Mouse (Mus musculus) forebrain, embryonic 10.5 days (tissue): ENCODE data around the gene Bnc1. TPM values are rescaled to one million over a fixed set of nuclear protein-coding genes. Genes with fewer than 3 reads are reported as not detected.

Source experiments
- DNase-seq: peaks from one replicate; pipeline ENCODE4 v3.0.0-alpha.2; 2017; ENCODE audit warnings: low spot score; ENCODE audit errors: extremely low spot score
- H3K27ac ChIP-seq: fragments of 300-500 bp; sonication (generic); 2 replicates; pipeline ENCODE4 v1.5.1; 2016; ENCODE audit warnings: mild to moderate bottlenecking
- H3K27me3 ChIP-seq: fragments of 300-500 bp; sonication (generic); 2 replicates; pipeline ENCODE4 v1.6.1; 2016; ENCODE audit warnings: mild to moderate bottlenecking; ENCODE audit not compliant: poor library complexity, severe bottlenecking
- H3K36me3 ChIP-seq: fragments of 300-500 bp; sonication (generic); replicated peaks from 2 replicates; pipeline ENCODE4 v1.6.1; 2016; ENCODE audit warnings: mild to moderate bottlenecking, moderate library complexity
- H3K4me1 ChIP-seq: fragments of 300-500 bp; sonication (generic); 2 replicates; pipeline ENCODE4 v1.6.1; 2016
- H3K4me3 ChIP-seq: fragments of 300-500 bp; sonication (generic); 2 replicates; pipeline ENCODE4 v1.5.1; 2016; ENCODE audit warnings: mild to moderate bottlenecking, moderate library complexity
- H3K9me3 ChIP-seq: fragments of 300-500 bp; sonication (generic); 2 replicates; pipeline ENCODE4 v1.6.1; 2016; ENCODE audit warnings: mild to moderate bottlenecking, moderate library complexity
- WGBS: fragments of 180-500 bp; shearing (Covaris S2); methylation state at CpG from one replicate; pipeline ENCODE4 v1.1.7; 2016; 5-methylcytosine and 5-hydroxymethylcytosine counted together
- polyA plus RNA-seq: library from polyadenylated mRNA; unstranded; fragments of >200 nt; fragmentation: Nextera tagmentation; extraction: Ambion mirVana; gene quantifications from 2 replicates; pipeline ENCODE4 v1.2.1, GENCODE M21; 2016

Bnc1 gene
- polyA plus RNA-seq, 1 experiment from 2014 or later, result 0.76 TPM

- Histone ChIP-seq H3K27ac (no peak overlapping the region), H3K9me3 (no peaks in the 10 kb centered on the region), H3K4me3 (no peak overlapping the region), H3K27me3 (peaks cover 47% of the 10 kb centered on the region), H3K4me1 (peaks cover 11% of the 10 kb centered on the region; the same call in 1 of the 2 replicates), H3K36me3 (no peaks in the 10 kb centered on the region)
- DNase-seq, result no peak
- 72% methylated on average over 2 of the region's 2 CpGs for WGBS
Measured at GRCm38 (mm10) chr7:81999816-82000215, 7.7 kb upstream of the Bnc1 start.

DNA sequence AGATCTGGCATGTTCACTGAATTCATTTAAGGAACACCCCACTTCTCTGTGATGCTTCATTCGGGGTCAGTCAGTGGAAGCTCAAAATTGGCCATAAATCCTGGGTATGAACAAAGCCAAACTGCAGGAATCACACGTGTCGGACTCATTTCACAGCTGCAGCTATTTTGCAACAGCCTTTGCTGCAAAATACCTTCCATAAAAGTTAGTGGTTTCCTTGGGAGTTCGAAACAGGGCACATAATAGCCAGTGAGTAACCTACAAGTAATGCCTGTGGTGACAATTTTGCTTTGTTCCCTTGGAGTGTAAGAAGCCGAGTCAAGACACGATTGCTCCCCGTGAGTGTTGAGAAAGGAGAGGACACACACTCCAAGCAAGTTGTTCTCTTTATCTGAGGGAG, 7.3 kb upstream of the Bnc1 start:
- 80% methylated on average over 7 of the region's 7 CpGs for whole genome bisulfite sequencing
- no peaks in the 10 kb centered on the region for H3K36me3 ChIP-seq

GRCm38 (mm10) chr7:81995975-81996374, 3.9 kb upstream of the Bnc1 start:
- Histone ChIP-seq H3K9me3 (no peaks in the 10 kb centered on the region), H3K27ac (no peak overlapping the region), H3K4me3 (no peak overlapping the region), H3K4me1 (peaks cover 30% of the 10 kb centered on the region), H3K36me3 (no peaks in the 10 kb centered on the region), H3K27me3 (peaks cover 86% of the 10 kb centered on the region)
- 18% methylated on average over 9 of the region's 9 CpGs for WGBS
- DNase-seq, result no peak

More for the DNA sequence above, 7.3 kb upstream of the Bnc1 start:
- no peak overlapping the region for H3K27ac ChIP-seq
- H3K9me3 ChIP-seq, result no peaks in the 10 kb centered on the region
- peaks cover 52% of the 10 kb centered on the region for H3K27me3 ChIP-seq
- no peak overlapping the region for H3K4me3 ChIP-seq
- peaks cover 11% of the 10 kb centered on the region; the same call in 1 of the 2 replicates for H3K4me1 ChIP-seq
- no peak for DNase-seq

GRCm38 (mm10) chr7:81995126-81995525, 3.0 kb upstream of the Bnc1 start:
- peaks cover 87% of the 10 kb centered on the region for H3K27me3 ChIP-seq
- H3K27ac ChIP-seq, result no peak overlapping the region
- no peaks in the 10 kb centered on the region for H3K36me3 ChIP-seq
- WGBS, result 82% methylated on average over 6 of the region's 6 CpGs
- no peaks in the 10 kb centered on the region for H3K9me3 ChIP-seq
- no peak for DNase-seq
- H3K4me3 ChIP-seq, result no peak overlapping the region
- peaks cover 33% of the 10 kb centered on the region for H3K4me1 ChIP-seq

- Histone ChIP-seq H3K4me1 (peaks cover 33% of the 10 kb centered on the region), H3K27ac (no peak overlapping the region), H3K36me3 (no peaks in the 10 kb centered on the region), H3K9me3 (no peaks in the 10 kb centered on the region), H3K27me3 (peaks cover 98% of the 10 kb centered on the region), H3K4me3 (peak overlapping the region; percentile 63)
- 25% methylated on average over 7 of the region's 7 CpGs for whole genome bisulfite sequencing
- DNase-seq, result no peak
Measured at GRCm38 (mm10) chr7:81993140-81993539, 1.0 kb upstream of the Bnc1 start.

GRCm38 (mm10) chr7:81991611-81992061, 456 bp downstream of the Bnc1 start:
- peaks cover 92% of the 10 kb centered on the region for H3K27me3 ChIP-seq
- under 1% methylated on average over 36 of the region's 36 CpGs for WGBS

DNA sequence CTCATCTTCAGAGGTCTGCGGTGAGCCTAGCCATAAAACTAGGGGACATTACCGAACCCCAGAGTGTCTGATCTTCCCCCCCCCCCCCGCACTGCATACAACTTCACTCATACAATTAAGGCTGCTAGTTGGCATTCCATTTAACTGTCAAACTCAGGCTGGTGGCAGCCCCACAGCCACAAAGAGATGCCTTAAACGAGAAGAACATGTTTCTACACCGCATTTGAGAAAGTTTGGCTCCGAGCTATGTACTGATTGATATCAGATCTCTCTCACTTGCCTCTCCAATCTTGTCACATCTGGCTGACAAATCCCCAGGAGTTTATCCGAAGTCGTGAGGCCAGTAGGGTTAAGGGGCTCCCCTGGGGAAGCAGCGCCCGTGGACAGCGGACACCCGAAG, 976 bp downstream of the Bnc1 start:
- H3K4me1 ChIP-seq, result peaks cover 26% of the 10 kb centered on the region
- no peak for DNase-seq
- no peaks in the 10 kb centered on the region for H3K36me3 ChIP-seq
- peaks cover 89% of the 10 kb centered on the region for H3K27me3 ChIP-seq
- WGBS, result 3% methylated on average over 12 of the region's 12 CpGs
- peak overlapping the region; percentile 63 for H3K4me3 ChIP-seq
- no peaks in the 10 kb centered on the region for H3K9me3 ChIP-seq
- H3K27ac ChIP-seq, result no peak overlapping the region

More at GRCm38 (mm10) chr7:81991611-81992061, 456 bp downstream of the Bnc1 start:
- Histone ChIP-seq H3K36me3 (no peaks in the 10 kb centered on the region), H3K4me3 (peak overlapping the region; percentile 63), H3K4me1 (peaks cover 32% of the 10 kb centered on the region), H3K9me3 (no peaks in the 10 kb centered on the region), H3K27ac (peak overlapping the region; percentile 60; the same call in 1 of the 2 replicates)
- peak; percentile 41 for DNase-seq

GRCm38 (mm10) chr7:81983651-81984050, 8.4 kb downstream of the Bnc1 start:
- Histone ChIP-seq H3K9me3 (no peaks in the 10 kb centered on the region), H3K4me1 (no peaks in the 10 kb centered on the region), H3K27ac (no peak overlapping the region), H3K36me3 (no peaks in the 10 kb centered on the region), H3K27me3 (peaks cover 26% of the 10 kb centered on the region), H3K4me3 (no peak overlapping the region)
- WGBS, result 91% methylated on average over 6 of the region's 6 CpGs
- no peak for DNase-seq

GRCm38 (mm10) chr7:81978304-81978703, 13.8 kb downstream of the Bnc1 start:
- H3K36me3 ChIP-seq, result no peaks in the 10 kb centered on the region
- no peak for DNase-seq
- H3K4me1 ChIP-seq, result no peaks in the 10 kb centered on the region
- H3K27ac ChIP-seq, result no peak overlapping the region
- no peak overlapping the region for H3K4me3 ChIP-seq
- 91% methylated on average over 8 of the region's 8 CpGs for WGBS
- H3K9me3 ChIP-seq, result no peaks in the 10 kb centered on the region
- no peaks in the 10 kb centered on the region for H3K27me3 ChIP-seq

DNA sequence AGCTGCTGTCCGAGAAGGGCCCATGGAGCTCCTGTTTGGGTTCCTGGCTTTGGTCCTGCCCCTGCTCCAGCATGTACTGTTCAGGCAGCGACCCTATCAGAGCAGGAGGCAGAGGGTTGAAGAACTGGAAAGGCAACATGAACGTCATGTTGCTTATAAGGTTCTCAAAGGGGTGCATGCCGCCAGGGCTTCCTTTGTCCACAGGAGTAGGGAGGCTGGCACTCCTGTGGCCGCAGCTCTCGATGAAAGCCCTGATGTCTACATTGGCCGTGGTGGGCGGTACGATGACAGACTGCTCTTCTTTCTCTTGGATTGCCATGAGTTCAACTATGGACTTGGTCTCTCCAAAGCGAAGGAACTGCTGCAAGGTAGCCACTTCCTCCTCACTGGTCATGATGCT, 17.5 kb downstream of the Bnc1 start:
- Histone ChIP-seq H3K36me3 (no peaks in the 10 kb centered on the region), H3K27me3 (no peaks in the 10 kb centered on the region), H3K27ac (no peak overlapping the region), H3K9me3 (no peaks in the 10 kb centered on the region), H3K4me3 (no peak overlapping the region), H3K4me1 (no peaks in the 10 kb centered on the region)
- WGBS, result 91% methylated on average over 10 of the region's 10 CpGs
- DNase-seq, result no peak

- Histone ChIP-seq H3K27ac (no peak overlapping the region), H3K9me3 (no peaks in the 10 kb centered on the region), H3K36me3 (no peaks in the 10 kb centered on the region), H3K27me3 (no peaks in the 10 kb centered on the region), H3K4me1 (no peaks in the 10 kb centered on the region), H3K4me3 (no peak overlapping the region)
- no peak for DNase-seq
- 95% methylated on average over 12 of the region's 12 CpGs for WGBS
Measured at GRCm38 (mm10) chr7:81973939-81974338, 18.2 kb downstream of the Bnc1 start.

GRCm38 (mm10) chr7:81973339-81973738, 18.8 kb downstream of the Bnc1 start:
- Histone ChIP-seq H3K27me3 (no peaks in the 10 kb centered on the region), H3K27ac (no peak overlapping the region), H3K4me3 (no peak overlapping the region), H3K4me1 (no peaks in the 10 kb centered on the region), H3K36me3 (no peaks in the 10 kb centered on the region), H3K9me3 (no peaks in the 10 kb centered on the region)
- DNase-seq, result no peak
- WGBS, result 92% methylated on average over 5 of the region's 5 CpGs

- no peak for DNase-seq
- H3K4me1 ChIP-seq, result no peaks in the 10 kb centered on the region
- no peaks in the 10 kb centered on the region for H3K27me3 ChIP-seq
- no peaks in the 10 kb centered on the region for H3K9me3 ChIP-seq
- WGBS, result 86% methylated on average over 6 of the region's 6 CpGs
- no peak overlapping the region for H3K4me3 ChIP-seq
- H3K27ac ChIP-seq, result no peak overlapping the region
- H3K36me3 ChIP-seq, result no peaks in the 10 kb centered on the region
Measured at GRCm38 (mm10) chr7:81968975-81969374, 23.1 kb downstream of the Bnc1 start.

GRCm38 (mm10) chr7:81968451-81968850, 23.6 kb downstream of the Bnc1 start:
- Histone ChIP-seq H3K9me3 (no peaks in the 10 kb centered on the region), H3K4me3 (no peak overlapping the region), H3K4me1 (no peaks in the 10 kb centered on the region), H3K27ac (no peak overlapping the region), H3K27me3 (no peaks in the 10 kb centered on the region), H3K36me3 (no peaks in the 10 kb centered on the region)
- WGBS, result 83% methylated on average over 4 of the region's 4 CpGs
- no peak for DNase-seq
